Mouse (Mus musculus): ENCODE results near the gene Scarb2. TPM values are rescaled to one million over a fixed set of nuclear protein-coding genes. Genes with fewer than 3 reads are reported as not detected.

Gene Scarb2
- polyA plus RNA-seq (2014; fragmentation: Illumina TruSeq; extraction: RNeasy Lipid Tissue Mini Kit (QIAGEN cat#74804); ENCODE audit: low read depth, low replicate concordance) = 114 TPM

GRCm38 (mm10) chr5:92506733-92507132, at the start of gene Scarb2:
Gene Scarb2 (minus strand): TSS chr5:92506833.

DNA sequence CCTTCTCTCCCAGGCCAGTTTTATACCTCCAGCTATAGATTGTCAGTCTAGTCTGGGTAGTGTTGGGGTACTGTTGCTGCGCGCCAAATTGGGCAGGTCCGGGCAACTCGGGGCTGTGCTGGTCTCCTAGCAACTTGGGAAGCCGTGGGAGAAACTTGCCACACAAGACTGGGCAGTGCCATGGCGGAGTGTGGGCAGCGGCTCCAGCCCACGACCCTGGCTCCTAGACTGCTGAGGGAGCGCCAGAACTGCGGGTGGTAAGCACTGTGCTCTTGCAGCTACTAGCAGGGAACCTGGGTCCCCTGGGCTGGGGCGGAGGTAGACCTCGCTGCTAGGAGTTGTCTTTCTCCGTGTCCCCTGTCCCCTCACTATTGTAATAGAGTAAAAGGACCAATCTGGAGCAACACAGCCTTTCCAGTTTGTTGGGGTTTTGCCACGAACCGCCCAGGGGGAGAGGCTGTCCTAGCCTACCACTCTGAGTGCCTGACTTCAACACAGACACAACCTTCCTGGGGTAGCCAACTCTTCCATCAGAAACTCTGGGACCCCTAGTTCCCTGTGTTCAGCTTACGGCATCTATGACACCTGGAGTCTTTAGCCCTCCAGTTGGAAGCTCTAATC, 48.4 kb upstream of the Scarb2 start, which contains the start of gene Fam47e:
Fam47e (plus strand) TSS at position 179 of the 621 bp plus-strand sequence.

GRCm38 (mm10) chr5:92435025-92435584, 71.5 kb downstream of the Scarb2 start, which contains the start of gene Nup54:
Gene Nup54 (minus strand): TSS chr5:92435219.

Other genes starting within 250 kb of the Scarb2 start
- gene Naaa, start 228.7 kb downstream of the Scarb2 start, polyA plus RNA-seq (2014; fragmentation: Illumina TruSeq; extraction: RNeasy Lipid Tissue Mini Kit (QIAGEN cat#74804); ENCODE audit: low read depth, low replicate concordance) = 5.3 TPM
- gene Sdad1, start 196.4 kb downstream of the Scarb2 start, polyA plus RNA-seq (2014; fragmentation: Illumina TruSeq; extraction: RNeasy Lipid Tissue Mini Kit (QIAGEN cat#74804); ENCODE audit: low read depth, low replicate concordance) = 20.0 TPM
- gene Cxcl9, start 178.8 kb downstream of the Scarb2 start, polyA plus RNA-seq (2014; fragmentation: Illumina TruSeq; extraction: RNeasy Lipid Tissue Mini Kit (QIAGEN cat#74804); ENCODE audit: low read depth, low replicate concordance) = 5.4 TPM
- gene Art3, start 175.0 kb downstream of the Scarb2 start, polyA plus RNA-seq (2014; fragmentation: Illumina TruSeq; extraction: RNeasy Lipid Tissue Mini Kit (QIAGEN cat#74804); ENCODE audit: low read depth, low replicate concordance) = 25.2 TPM
- gene Cxcl10, start 157.9 kb downstream of the Scarb2 start, polyA plus RNA-seq (2014; fragmentation: Illumina TruSeq; extraction: RNeasy Lipid Tissue Mini Kit (QIAGEN cat#74804); ENCODE audit: low read depth, low replicate concordance) = 1.7 TPM
- 49.7 TPM for gene Nup54, start 71.6 kb downstream of the Scarb2 start, polyA plus RNA-seq (2014; fragmentation: Illumina TruSeq; extraction: RNeasy Lipid Tissue Mini Kit (QIAGEN cat#74804); ENCODE audit: low read depth, low replicate concordance)
- not detected for gene Fam47e, start 48.2 kb upstream of the Scarb2 start, polyA plus RNA-seq (2014; fragmentation: Illumina TruSeq; extraction: RNeasy Lipid Tissue Mini Kit (QIAGEN cat#74804); ENCODE audit: low read depth, low replicate concordance)
- 9.5 TPM for gene Stbd1, start 96.2 kb upstream of the Scarb2 start, polyA plus RNA-seq (2014; fragmentation: Illumina TruSeq; extraction: RNeasy Lipid Tissue Mini Kit (QIAGEN cat#74804); ENCODE audit: low read depth, low replicate concordance)
- 1.6 TPM for gene Ccdc158, start 168.4 kb upstream of the Scarb2 start, polyA plus RNA-seq (2014; fragmentation: Illumina TruSeq; extraction: RNeasy Lipid Tissue Mini Kit (QIAGEN cat#74804); ENCODE audit: low read depth, low replicate concordance)
- gene Shroom3, start 176.6 kb upstream of the Scarb2 start, polyA plus RNA-seq (2014; fragmentation: Illumina TruSeq; extraction: RNeasy Lipid Tissue Mini Kit (QIAGEN cat#74804); ENCODE audit: low read depth, low replicate concordance) = 0.35 TPM